Mouse (Mus musculus) spleen, postnatal 10 days (tissue): ENCODE measurements around the gene Flt3l.
"Not testable (repeated sequence)": the region's sequence is repeated elsewhere in the genome, so short reads cannot be mapped to it uniquely, and the experiment has no call there.

Experiments used
- DNase-seq, 2 experiments: peaks; one replicate each; pipeline ENCODE4 v3.0.0; 2021 to 2022; ENCODE audit warnings: low spot score in 2 of 2

The Flt3l gene

GRCm38 (mm10) chr7:45163735-45164490 is 27.7 kb upstream of the Flt3l start, which contains the start of gene Slc17a7:
Slc17a7 (plus strand) TSS chr7:45163949.
- peak in 1 of 2 experiments; percentile 46 for DNase-seq

GRCm38 (mm10) chr7:45162996-45163615 is 26.9 kb upstream of the Flt3l start:
- no peak for DNase-seq

- no peak for DNase-seq
Observed at GRCm38 (mm10) chr7:45162551-45162950, 26.3 kb upstream of the Flt3l start.

GRCm38 (mm10) chr7:45161612-45162473 is 25.6 kb upstream of the Flt3l start:
- peak; percentile 85 to 91 for DNase-seq

GRCm38 (mm10) chr7:45160866-45161265 is 24.6 kb upstream of the Flt3l start:
- no peak for DNase-seq

- no peak for DNase-seq
Observed at GRCm38 (mm10) chr7:45160316-45160800, 24.1 kb upstream of the Flt3l start.

GRCm38 (mm10) chr7:45158991-45159390 is 22.8 kb upstream of the Flt3l start:
- DNase-seq, result no peak

GRCm38 (mm10) chr7:45157459-45157858 is 21.2 kb upstream of the Flt3l start:
- DNase-seq, result no peak

- DNase-seq, result no peak
Observed at GRCm38 (mm10) chr7:45156206-45156605, 20.0 kb upstream of the Flt3l start.

- no peak for DNase-seq
Observed at GRCm38 (mm10) chr7:45155590-45155989, 19.4 kb upstream of the Flt3l start.

- DNase-seq, result peak; percentile 34 to 78
Observed at GRCm38 (mm10) chr7:45154993-45155514, 18.8 kb upstream of the Flt3l start.

GRCm38 (mm10) chr7:45154096-45154992 is 18.1 kb upstream of the Flt3l start, which contains the start of the genes Pih1d1 and Aldh16a1:
Pih1d1 (plus strand) TSS chr7:45154303.
Aldh16a1 (minus strand) TSS chr7:45154584.
- DNase-seq, result peak; percentile 97 to 99

- DNase-seq, result no peak
Observed at GRCm38 (mm10) chr7:45153586-45153985, 17.4 kb upstream of the Flt3l start.

- DNase-seq, result not testable (repeated sequence)
Observed at GRCm38 (mm10) chr7:45153052-45153451, 16.8 kb upstream of the Flt3l start.

- no peak for DNase-seq
Observed at GRCm38 (mm10) chr7:45151303-45151702, 15.1 kb upstream of the Flt3l start.

- DNase-seq, result no peak
Observed at GRCm38 (mm10) chr7:45150321-45150720, 14.1 kb upstream of the Flt3l start.

GRCm38 (mm10) chr7:45149545-45149944 is 13.3 kb upstream of the Flt3l start:
- DNase-seq, result no peak

- DNase-seq, result no peak
Observed at GRCm38 (mm10) chr7:45148534-45149098, 12.4 kb upstream of the Flt3l start.

GRCm38 (mm10) chr7:45147899-45148298 is 11.7 kb upstream of the Flt3l start:
- no peak for DNase-seq

- no peak for DNase-seq
Observed at GRCm38 (mm10) chr7:45147267-45147666, 11.0 kb upstream of the Flt3l start.
